Mouse (Mus musculus) frontal cortex, postnatal 10 days (tissue): ENCODE measurements around the gene Dusp16.
"Not testable (repeated sequence)": the region's sequence is repeated elsewhere in the genome, so short reads cannot be mapped to it uniquely, and the experiment has no call there.

Experiments
- DNase-seq, 2 experiments: peaks; one replicate each; pipeline ENCODE4 v3.0.0; 2022; ENCODE audit warnings: low spot score in 2 of 2, mixed read lengths in 1 of 2

Dusp16 gene

DNA sequence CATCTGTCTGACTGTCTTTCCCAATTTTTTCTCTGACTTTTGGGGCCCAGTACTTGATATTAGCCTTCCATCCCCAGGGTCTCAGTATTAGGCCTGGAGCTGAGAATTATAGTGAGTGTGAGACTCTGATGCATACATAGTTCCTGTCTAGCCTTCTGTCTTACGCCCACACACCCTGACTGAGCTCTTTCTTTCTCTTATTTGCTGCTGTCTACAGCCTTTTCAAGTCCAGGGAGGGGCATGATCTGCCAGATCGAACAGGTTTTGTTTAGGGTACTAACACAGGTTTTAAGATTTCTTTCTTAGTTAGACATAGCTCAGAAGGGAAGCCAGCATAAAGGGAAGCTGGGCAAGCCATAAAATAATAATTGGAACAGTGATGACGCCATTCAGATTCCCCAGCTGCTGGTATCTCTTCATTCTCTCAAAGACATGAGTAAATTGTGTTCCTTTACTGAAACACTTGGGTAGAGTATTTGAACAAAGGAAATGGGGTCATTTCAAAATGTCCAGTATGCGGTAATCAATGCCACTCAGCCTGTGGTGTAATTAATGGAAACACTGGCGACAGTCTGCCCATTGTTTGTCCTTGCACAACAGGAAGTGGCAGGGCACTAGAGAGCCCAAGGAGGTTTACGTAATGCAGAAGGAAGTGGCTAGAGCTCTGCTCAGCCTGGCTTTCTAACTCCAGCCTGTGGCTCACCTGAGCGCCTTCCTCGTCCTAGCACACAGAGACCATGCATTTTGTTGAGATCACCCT is 91.8 kb downstream of the Dusp16 start:
- DNase-seq, result no peak

DNA sequence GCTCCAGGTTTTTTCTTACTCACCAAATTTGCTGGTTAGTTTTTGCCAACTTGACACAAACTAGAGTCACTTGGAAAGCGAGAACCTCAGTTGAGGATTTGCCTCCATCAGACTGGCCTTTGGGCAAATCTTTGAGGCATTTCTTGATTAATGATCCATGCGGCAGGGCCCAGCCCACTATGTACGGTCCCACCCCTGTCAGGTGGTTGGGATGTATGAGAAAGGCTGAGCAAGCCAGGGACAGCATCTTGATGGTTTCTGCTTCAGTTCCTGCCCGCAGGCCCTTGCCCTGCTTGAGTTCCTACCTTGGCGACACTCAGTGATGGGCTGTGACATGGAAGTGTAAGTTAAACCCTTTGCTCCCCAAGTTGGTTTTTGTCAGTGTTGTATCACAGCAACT is 94.2 kb downstream of the Dusp16 start:
- DNase-seq, result no peak

DNA sequence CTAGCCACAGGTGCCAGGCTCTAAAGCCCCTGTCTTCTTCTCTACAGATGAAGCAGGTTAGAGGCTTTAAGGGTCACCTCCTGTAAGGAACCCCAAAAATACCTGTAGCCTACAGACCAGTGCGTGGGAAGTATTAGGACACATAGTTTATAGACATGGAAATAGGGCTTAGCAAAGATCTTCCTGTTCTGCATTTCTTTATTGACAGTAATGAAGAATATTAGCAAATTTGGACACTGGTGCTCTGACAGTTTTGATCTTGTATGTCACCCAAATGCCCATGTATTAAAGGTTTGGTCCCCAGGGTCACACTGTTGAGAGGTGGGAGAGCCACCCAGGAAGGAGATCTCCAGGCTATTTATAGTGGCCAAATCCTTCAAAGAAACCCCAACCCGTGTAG is 95.9 kb downstream of the Dusp16 start:
- no peak for DNase-seq

DNA sequence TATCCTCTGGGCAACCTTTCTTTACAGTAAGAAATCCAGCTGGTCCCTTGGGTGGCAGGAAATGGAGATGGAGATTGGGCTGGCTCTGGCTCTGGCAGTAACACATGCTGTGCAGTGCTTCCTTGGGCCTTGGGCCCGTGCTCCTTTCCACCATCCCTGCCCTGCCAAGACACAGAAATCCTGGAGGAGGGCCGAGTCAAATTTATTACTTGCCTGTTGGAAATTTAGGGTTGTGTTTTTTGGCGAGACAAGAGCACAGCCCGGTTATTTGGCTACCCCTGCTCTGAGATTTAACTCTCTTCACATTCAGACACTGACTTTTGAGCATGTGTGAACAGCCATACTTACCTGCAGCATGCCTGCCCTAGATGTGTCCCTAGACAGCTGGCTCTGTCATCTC is 96.3 kb downstream of the Dusp16 start:
- no peak for DNase-seq

DNA sequence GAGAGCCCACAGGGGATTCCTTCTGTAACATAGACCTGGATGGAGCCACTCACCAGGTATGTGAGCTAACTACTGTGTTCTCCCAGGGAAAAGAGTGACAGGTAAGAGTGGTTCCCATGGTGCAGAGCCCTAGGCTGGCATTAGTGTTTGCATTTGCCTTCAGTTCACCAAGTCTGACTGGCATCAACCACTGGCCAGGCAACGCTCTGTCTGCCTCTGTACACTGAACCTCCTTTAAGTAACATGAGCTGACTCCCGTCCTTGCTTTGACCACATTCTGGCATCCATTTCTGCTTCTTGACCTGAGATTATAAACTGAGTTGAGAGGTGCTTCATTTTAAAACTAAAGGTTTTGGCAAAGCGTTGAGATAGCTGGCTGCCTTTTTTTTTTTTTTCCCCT is 96.8 kb downstream of the Dusp16 start:
- no peak for DNase-seq

DNA sequence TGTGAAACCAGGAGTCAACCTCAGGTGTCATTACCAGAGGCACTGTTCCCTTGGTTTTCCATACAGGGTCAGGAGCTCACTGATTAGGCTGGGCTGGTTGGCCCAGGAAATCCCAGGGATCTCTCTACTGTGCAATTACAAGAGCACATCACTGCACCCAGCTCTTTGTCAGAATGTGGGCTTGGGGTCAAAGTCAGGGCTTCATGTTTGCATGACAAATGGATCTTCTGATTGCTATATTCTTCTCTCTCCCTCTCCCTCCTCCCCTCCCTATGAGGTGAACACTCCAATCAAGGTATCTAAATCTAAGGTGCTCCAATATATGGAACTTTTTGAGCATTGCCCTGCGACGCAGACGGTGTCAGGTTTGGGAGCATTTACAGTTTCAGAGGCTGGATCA is 97.4 kb downstream of the Dusp16 start:
- DNase-seq, result no peak

DNA sequence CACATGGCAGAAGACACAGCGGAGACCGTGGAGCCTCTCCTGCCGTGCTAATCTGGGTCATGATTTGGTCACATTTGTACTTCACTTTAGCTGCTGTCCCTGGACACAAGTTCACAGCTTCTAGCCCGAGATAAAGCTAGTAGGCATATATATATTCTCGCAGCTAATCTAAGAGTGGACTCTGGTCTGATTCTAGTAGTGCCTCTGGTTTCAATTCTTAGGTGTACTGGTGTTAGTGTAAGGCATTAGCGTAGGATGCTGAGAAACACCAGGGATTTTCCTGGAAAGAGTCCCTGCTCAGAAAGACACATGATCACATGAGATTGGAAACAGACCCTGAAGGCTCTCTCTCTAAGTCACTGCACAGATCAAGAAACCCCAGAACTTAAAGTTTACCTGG is 97.9 kb downstream of the Dusp16 start:
- DNase-seq, result no peak

DNA sequence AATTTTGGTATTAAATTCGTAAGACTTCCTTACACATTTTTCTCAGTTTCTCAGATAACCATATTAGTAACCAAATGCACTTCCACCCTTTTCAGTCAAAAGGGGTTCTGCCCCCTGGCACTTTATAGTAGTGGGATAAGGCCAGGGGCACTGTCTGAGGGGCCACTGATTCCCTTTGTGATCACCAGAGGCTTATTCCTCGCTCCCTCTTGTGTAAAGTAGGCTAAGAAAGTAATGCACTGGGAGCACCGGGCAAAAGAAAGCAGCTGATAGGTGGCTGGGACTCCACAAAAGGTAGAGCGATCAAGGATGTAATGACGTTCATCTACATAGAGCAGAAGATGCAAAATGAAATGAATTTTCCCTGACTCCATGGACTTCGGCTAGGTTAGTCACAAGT is 106.9 kb downstream of the Dusp16 start:
- no peak for DNase-seq

DNA sequence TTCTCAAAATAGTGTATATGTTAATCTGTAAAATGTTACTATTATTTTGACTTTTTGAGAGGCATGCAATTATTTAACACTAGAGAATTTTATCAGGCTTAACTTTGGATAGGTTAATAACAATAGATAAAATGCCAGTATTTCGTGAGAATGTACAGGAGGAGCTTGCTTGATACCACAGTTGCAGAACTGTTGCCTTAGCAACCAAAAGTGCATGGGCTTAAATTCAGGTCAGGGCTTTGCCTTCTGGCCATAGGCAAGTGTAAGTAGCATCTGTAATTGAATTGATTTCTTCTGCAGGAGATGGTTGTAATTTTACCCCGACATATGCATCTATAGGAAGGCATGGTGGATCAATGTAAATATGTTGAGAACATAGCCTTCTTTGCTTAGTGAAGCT is 107.4 kb downstream of the Dusp16 start:
- no peak for DNase-seq

DNA sequence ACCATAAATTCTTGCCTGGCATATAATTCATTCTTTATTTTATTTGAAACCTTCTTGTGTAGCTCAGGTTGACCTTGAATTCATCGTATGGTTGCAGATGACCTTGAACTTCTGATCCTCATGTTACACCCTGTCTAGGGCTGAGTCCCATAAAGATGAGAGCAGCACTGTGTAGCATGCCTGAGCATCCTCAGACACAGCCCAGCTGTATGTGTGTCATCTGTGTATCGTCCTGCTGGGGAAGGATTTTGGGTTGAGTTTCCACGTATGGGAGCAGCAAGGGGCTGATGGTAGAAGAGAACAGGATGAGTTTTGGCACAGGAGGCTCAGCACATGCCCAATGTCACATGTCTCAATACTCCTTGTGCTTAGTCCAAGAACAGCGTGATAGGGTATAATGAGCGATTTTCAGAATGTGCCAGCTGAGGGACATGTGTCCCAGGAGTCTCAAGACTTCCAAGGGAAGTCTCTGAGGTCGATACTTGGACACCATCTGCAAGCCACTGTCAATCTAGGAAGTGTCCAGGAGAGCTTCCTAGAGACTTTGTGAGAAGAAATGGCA is 108.0 kb downstream of the Dusp16 start:
- no peak for DNase-seq

DNA sequence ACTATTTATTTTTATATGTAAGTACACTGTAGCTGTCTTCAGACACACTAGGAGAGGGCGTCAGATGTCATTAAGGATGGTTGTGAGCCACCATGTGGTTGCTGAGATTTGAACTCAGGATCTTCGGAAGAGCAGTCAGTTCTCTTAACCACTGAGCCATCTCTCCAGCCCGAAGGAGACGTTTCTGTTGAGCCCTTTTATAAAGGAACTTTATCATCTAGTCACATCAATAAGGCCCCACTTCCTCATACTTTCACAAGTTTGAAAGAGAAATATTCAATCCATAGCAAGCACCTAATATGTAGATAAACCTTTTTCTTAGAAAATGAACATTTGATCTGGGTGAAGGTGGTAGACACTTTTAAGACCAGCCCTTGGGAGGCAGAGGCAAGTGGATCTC is 113.1 kb downstream of the Dusp16 start:
- not testable (repeated sequence) for DNase-seq

DNA sequence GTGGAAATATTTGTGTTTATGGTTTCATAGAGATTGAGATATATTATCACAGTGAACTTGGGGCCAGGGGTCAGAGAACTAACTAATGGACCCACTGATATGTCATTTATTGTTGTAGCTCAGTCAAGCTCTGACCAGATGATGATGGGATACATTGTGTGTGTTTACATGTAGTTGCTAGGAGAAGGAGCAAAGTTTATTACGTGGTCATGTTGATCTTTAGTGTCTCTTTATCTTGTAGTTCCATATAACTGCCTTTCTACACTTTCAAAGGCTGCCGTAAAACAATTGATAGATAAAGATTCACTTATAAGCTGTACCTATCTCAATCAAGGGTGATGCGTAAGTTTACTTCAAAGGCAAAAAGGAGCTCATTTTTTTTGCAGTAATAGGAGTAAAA is 114.4 kb downstream of the Dusp16 start:
- DNase-seq, result no peak

DNA sequence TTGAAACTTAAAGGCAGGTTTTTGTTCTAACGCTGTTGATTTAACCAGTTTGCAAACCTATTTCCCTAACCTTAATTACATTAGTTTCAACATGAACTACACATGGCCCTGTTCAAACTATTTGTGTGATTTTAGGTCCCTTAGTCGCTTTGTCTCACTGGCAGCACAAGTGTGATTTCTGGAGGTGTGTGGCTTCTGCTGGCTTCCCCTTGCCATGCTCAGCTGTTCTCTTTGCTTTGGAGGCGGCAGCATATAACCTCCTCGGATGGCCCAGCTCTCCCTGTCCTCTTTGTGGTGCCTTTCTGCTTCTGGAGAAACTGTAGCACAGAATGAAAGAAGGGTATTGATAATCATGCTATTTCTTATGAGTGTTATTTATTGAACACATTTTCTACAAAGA is 114.9 kb downstream of the Dusp16 start:
- no peak for DNase-seq

DNA sequence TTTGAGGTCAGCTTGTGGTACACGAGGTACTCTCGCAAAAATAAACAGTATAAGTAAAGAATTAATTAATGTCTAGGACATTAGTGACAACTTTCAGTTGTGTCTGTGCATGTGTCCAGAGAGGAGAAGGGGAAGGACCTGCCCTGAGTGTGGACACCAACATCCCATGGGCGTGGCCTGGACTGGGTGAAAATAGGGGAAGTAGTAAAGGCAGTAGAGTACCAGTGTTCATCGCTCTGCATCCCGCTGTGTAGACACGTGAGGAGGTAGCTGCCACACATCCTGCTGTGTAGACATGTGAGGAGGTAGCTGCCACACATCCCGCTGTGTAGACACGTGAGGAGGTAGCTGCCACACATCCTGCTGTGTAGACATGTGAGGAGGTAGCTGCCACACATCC is 118.7 kb downstream of the Dusp16 start:
- not testable (repeated sequence) for DNase-seq

DNA sequence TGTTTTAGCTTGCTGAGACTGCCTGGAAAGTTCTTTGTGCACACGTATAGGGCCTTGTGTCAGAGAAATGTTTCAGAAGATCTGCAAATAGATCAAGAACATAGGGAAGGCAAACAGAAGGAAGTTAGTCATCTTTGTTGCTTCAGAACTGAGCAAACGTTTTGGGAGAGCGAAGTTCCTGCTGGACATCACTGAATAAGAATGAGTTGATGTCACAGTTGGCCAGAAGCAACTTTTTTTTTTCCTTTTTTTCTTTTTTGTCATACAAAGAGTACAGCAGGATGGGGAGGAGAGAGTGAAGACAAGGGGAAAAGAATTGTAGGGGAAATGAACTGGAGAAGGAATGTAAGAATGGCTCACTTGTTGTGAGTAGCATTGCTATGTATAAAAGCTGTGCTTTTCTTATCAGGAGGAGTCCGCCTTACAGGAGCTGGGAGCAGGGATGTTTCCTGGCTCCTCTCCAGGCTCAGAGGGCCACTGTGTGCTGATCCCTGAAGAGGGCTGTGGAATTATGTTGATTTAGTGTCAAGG is 121.5 kb downstream of the Dusp16 start:
- no peak for DNase-seq

DNA sequence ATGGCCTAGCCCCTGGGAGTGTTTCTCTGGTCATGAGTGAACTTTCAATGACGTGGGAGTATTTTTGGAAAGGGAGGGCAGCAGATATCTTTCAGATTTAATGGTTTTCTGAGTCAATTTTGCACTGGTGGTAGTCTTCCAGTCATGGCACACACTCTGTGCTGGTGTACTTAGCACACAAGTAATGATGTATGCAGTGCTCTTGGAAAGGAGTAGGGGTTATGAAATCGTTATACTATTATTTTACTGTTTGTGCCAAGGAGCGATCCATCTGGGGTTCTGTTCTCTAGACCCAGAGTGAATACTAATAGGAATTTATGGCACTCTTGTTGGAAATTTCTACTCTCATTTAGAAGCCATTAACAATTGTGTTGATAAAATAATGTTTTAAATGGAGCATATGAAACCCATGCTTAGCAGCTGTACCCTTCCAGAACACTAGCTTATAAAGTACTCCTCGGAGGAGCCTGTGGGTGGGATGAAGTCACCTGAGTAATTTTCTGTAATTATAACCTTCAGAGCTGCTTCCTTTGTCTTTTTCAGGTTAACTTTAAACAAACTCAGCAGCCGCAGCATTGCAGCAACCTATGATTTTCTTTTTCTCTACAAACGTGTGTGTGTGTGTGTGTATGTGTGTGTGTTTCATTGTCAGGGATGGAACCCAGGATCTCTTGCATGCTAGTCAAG is 123.1 kb downstream of the Dusp16 start:
- DNase-seq, result no peak

DNA sequence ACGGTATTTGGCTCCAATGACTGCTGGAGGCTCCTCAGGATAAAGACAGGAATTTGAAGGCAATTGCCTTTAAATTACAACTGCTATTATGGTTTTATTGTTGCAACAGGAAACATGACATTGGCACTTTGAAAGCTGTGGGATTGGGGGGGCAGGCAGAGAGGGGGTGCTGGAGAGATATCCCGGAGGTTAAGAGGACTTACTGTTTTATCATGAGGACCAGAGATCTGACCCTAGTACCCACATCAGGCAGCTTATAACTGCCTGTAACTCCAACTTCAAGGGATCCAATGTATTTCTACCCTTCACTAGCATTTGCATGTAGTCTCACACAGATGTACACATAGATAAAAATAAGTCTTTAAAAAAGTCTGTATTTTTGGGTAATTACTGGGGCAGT is 123.9 kb downstream of the Dusp16 start:
- no peak for DNase-seq

DNA sequence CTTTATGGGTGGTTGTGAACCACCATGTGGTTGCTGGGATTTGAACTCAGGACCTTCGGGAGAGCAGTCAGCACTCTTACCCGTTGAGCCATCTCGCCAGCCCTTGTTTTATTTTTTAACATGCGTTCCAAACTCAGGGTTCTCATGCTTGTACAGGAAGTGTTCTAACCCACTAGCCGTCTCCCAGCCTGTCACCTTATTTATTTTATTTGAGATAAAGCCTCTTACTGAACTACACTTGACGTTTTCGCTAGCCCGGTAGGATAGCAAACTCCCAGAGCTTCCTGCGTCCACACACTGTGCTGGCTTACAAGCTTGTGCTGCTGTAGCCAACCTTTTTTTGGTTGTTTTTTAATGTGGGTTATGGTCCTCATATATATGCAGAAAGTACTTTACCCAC is 126.6 kb downstream of the Dusp16 start:
- no peak for DNase-seq
